Mouse (Mus musculus) layer of hippocampus, postnatal 14 days (tissue): ENCODE data around the gene Blm. TPM values are rescaled to one million over a fixed set of nuclear protein-coding genes. Genes with fewer than 3 reads are reported as not detected.

Source experiments
- DNase-seq, 2 experiments: peaks; one replicate each; pipeline ENCODE4 v3.0.0; 2021 to 2022; ENCODE audit warnings: low spot score in 2 of 2, mixed read lengths in 1 of 2
- long read RNA-seq, 2 experiments: library from polyadenylated mRNA; stranded (forward); transcript quantifications; one replicate each; pipeline ENCODE4 v2.0.0; 2021
- total RNA-seq, 2 experiments: library from RNA; stranded (reverse); gene quantifications; 2 replicates each; pipeline ENCODE4 v1.2.3; 2021

Blm gene
- 1 to 10 TPM; 4.6 to 6.3 TPM for total RNA-seq
- long read RNA-seq, experiment 1, full-length matches to known transcripts = 1 of 1 reads
- long read RNA-seq, experiment 1, partial matches to known transcripts = 0 of 1 reads
- long read RNA-seq, experiment 1, other reads (novel, unspliced or antisense) = 0 of 1 reads
- long read RNA-seq, experiment 2, partial matches to known transcripts = 3 of 4 reads
- long read RNA-seq, experiment 2, other reads (novel, unspliced or antisense) = 1 of 4 reads

DNA sequence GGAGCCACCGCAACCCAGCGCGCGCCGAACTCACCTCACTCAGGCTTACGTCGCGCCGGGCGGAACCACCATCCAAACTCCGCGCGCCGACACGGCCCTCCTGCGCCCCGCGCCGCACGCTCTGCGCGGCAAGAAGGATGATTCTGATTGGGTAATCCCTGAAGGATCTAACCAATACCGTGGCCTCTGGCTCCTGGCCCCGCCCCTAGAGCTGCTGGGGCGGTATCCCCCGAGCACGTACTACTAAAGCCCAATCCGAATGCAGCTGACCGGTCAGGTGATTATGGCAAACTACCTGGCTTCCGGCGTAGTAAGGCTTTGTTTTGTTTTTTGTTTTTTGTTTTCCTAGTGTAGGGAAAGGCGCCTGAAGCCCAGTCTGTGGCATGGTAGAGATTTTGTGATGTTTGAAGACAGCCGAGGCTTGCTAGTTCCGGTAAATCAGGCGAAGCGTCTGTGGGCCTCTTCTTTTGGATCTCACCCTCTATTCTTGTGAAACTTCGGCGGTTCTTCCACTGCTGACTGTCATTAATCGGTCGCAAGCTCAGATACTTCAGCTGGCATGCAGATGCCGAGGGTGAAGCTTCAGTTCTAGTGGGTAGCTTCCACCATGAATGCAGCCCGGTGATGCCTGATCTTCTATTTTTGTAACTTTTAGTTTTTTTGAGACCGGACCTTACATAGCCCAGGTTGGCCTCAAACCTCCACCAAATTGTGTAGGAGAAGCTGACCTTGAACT is at the start of gene Blm:
TSS of gene Blm (minus strand) at position 111 of the 736 bp plus-strand sequence.
- peak; percentile 92 to 97 for DNase-seq

GRCm38 (mm10) chr7:80583981-80584380 is 49.1 kb upstream of the Blm start:
- peak; percentile 57 to 75 for DNase-seq

GRCm38 (mm10) chr7:80582821-80583451 is 48.0 kb upstream of the Blm start:
- DNase-seq = no peak

DNA sequence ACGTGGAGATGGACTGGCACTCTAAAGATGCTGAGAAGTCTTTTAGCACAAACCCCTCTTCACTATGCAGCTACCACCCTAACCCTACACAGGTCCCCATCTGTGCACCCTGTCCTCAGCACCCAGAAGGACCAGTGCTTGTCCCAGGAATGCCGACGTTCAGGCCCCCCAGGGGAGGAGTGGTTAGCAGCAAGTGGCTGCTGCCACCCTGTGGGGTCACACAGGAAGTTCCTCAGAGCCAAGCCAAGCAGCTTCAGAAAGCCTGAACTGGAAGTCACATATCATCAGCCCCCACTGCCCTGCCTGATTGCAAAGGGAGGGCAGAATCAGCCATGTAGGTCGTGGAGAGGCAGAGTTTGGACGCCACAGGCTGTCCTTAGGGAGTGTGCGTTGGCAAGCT is 45.4 kb upstream of the Blm start:
- peak in 1 of 2 experiments; percentile 55 for DNase-seq

GRCm38 (mm10) chr7:80577417-80577980 is 42.6 kb upstream of the Blm start:
- DNase-seq = no peak

GRCm38 (mm10) chr7:80576626-80577025 is 41.7 kb upstream of the Blm start:
- no peak for DNase-seq

DNA sequence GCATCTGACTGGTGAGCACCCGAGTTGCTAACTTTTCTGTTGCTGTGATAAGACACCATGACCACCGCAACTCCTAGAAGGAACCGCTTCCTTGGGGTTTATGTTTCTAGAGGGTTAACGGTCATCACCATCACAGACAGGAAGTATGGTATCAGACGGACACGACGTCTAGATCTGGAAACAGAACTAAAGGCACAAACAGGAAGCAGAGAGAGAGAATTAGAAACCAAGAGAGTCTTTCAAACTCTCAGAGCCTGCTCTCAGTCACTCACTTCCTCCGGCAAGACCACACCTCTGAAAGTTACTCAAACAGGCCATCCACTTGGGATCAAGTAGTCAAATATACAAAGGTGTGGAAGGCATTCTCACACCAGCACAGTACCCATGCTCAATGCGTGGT is 40.8 kb upstream of the Blm start:
- DNase-seq = no peak

GRCm38 (mm10) chr7:80573076-80573475 is 38.2 kb upstream of the Blm start:
- DNase-seq = no peak

GRCm38 (mm10) chr7:80567982-80568381 is 33.1 kb upstream of the Blm start:
- DNase-seq = no peak

DNA sequence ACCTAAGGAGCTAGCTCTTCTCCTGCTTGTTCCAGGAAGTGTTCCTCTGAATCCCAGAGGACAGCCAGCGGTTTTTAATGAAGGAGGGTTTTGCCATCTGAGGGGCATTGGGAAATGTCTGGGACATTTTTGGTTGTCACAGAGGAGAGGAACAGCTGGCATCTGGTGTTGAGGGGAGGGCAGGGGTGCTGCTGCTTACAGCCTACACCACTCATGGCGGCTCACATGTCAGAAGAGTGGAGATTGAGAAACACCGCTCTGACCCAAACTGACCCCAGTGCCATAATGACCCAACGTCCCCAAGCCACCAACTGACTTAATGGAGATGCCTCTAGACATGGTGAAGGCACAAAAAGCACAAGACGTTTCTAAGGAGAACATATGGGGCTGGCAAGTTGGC is 27.0 kb upstream of the Blm start:
- no peak for DNase-seq

DNA sequence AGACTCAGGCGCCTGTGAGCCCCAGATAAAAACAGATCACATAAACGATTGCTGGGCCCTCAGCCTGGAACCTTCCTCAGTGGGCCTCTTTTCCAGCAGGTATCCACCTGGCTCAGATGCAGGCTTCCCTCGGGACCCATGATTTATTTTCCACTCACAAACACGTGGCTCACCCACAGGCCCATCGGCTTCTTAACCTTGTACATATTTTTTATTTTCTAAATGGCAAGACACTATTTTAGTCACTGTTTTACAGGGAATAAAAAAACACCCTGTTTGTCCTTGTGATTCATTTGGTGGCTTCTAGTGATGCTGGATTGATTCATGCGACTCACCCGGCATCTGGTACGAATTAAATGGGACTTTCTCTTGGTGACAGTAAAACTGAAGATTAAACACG is 26.4 kb upstream of the Blm start:
- DNase-seq = no peak

DNA sequence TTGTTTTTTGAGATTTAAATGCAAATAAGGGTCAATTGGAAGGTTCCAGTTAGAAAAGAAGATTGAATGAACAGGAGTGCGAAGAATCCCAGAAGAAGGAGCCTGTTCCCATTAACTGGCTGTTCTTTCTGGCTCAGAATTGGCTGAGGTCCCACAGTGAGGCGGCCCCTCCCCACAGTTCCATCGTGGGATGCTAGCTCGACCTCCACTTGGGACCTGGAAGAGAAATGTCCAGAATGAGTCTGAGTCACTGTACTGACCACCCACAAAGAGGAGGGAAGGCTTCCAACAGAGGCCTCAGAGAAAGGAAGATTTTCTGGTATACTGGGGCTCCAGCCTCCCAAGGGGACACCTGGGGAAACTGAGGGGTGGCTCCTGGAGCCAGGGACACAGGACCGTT is 23.7 kb upstream of the Blm start:
- DNase-seq = no peak

GRCm38 (mm10) chr7:80558101-80558500 is 23.2 kb upstream of the Blm start:
- DNase-seq = no peak

DNA sequence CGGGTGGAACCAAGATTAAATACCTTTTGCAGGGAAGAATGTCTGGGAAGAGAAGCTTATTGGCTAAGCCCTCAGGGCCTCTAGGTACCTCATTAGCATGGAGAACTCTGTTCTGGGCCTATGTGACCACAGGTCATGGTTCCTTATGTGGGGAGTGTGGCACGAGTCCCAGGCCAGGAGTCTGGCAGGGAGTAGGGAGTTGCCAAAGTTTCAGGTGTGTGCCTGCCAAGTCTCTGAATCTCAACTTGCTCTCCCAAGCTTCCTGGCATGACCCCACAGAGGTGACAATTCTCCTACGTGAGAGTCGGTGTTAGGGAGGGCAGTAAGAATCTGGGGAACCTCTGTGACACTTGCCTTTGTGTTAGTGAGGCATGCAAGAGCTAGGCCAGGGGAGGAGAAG is 22.2 kb upstream of the Blm start:
- no peak for DNase-seq

- no peak for DNase-seq
Observed at GRCm38 (mm10) chr7:80556166-80556565, 21.2 kb upstream of the Blm start.

GRCm38 (mm10) chr7:80555146-80555545 is 20.2 kb upstream of the Blm start:
- no peak for DNase-seq

DNA sequence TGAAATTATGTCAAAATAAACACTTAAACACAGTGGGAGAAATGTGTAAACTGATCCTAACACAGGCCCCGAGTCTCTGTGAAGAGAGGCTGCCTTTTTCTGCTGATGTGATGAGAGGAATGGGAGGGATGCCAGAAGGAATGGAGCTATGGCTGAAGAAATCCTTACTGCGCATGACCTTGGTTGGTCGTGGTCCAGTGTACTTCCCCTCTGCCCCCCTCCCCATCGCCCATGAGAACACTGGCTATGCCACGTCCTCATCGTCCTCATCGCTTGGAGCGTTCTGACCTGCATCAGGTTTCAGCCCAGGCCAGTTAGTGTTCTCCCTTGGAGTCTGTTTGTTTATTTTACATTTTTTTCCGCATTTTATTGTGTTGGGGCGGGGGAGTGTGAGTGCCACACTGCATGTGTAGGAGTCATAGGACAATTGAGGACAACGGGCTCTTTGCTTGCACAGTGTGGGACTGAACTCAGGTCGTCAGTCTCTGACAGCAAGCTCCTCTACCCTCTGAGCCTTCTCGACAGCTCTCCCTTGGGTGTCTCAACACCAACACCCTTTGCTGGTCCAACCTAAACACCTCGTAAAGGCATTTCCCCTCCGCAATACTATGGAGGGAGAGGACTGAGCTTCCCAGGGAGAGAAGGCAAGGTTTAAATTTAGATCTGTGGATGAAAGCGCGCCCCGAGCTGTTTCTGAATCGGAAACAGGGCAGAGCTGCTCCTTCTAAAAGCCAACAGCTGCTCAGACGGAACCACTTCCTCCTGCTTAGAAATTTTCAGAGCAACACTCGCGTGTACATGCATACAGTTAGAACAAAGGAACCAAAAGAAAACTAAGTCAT is 19.5 kb upstream of the Blm start:
- DNase-seq = peak in 1 of 2 experiments; percentile 37

DNA sequence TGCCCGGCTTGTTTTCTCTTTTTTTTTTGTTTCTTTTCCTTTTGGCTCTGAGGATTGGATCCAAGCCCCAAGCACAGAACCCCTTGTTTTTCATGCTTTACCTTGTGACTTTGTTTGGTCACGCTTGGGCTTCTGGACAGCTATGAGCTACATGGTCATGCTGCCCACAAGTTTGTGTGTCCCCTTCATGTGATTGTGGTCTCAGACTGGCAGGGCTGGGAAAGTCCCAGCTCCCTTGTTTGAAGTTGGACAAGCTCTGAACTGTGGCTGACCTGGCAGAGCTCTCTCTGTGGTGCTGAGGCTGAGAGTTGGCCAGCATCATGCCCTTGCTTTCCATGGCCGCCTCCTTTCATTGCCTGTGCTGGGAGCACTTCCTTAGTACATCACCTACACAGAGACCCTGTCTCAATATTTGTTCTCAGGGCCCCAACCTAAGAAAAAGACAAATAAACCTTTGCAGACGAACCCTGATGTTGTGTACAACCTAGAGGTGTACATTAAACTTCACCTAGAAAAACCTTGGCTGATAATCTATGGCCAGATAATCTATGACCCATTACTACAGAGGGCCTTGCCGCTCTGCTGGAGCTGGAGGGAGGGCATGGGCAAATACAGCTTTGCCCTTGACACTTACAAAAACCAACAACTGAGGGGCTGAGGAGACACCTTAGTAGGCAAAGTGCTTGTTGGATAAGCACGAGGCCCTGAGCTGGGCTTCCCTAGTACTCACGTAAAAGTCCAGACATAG is 13.8 kb upstream of the Blm start:
- DNase-seq = no peak

GRCm38 (mm10) chr7:80542139-80542831 is 7.4 kb upstream of the Blm start:
- DNase-seq = no peak

- DNase-seq = no peak
Observed at GRCm38 (mm10) chr7:80539581-80539980, 4.7 kb upstream of the Blm start.
